Mouse (Mus musculus) kidney, embryonic 16.5 days (tissue): ENCODE results near the gene Osbpl10. TPM values are rescaled to one million over a fixed set of nuclear protein-coding genes. Genes with fewer than 3 reads are reported as not detected.
A peak's percentile ranks its signal among the peaks of the same experiment; 100 is the strongest.

ENCODE experiments used
- ATAC-seq: fragments of 200-750 bp; cut with Nextera tagmentation; 2 replicates; pipeline ENCODE4 v1.8.0; 2017; ENCODE audit warnings: moderate TSS enrichment; ENCODE audit not compliant: low FRiP score, low TSS enrichment
- H3K27ac ChIP-seq: fragments of 300-500 bp; sonication (generic); 2 replicates; pipeline ENCODE4 v1.5.1; 2014; ENCODE audit warnings: low read length
- H3K27me3 ChIP-seq: fragments of 300-500 bp; sonication (generic); 2 replicates; pipeline ENCODE4 v1.6.1; 2014; ENCODE audit warnings: low read length, control low read depth, mixed read lengths; ENCODE audit not compliant: insufficient read depth
- H3K36me3 ChIP-seq: fragments of 300-500 bp; sonication (generic); 2 replicates; pipeline ENCODE4 v1.6.1; 2014; ENCODE audit warnings: low read length, control low read depth, mixed read lengths; ENCODE audit not compliant: insufficient read depth
- H3K4me1 ChIP-seq: fragments of 300-500 bp; sonication (generic); 2 replicates; pipeline ENCODE4 v1.6.1; 2014; ENCODE audit warnings: low read length, control low read depth, mixed read lengths; ENCODE audit not compliant: insufficient read depth
- H3K4me2 ChIP-seq: fragments of 300-500 bp; sonication (generic); replicated peaks from 2 replicates; pipeline ENCODE4 v1.6.1; 2014; ENCODE audit warnings: low read depth, low read length
- H3K4me3 ChIP-seq: fragments of 300-500 bp; sonication (generic); 2 replicates; pipeline ENCODE4 v1.5.1; 2014; ENCODE audit warnings: mild to moderate bottlenecking, low read length
- H3K9ac ChIP-seq: fragments of 300-500 bp; sonication (generic); replicated peaks from 2 replicates; pipeline ENCODE4 v1.6.1; 2014; ENCODE audit warnings: low read length
- H3K9me3 ChIP-seq: fragments of 300-500 bp; sonication (generic); 2 replicates; pipeline ENCODE4 v1.6.1; 2016; ENCODE audit warnings: low read length, control low read depth
- WGBS: fragments of 180-500 bp; shearing (Covaris S2); extraction: QIAGEN DNeasy Blood & Tissue Kit; methylation state at CpG from one replicate; pipeline ENCODE4 v1.1.7; 2014; 5-methylcytosine and 5-hydroxymethylcytosine counted together
- polyA plus RNA-seq: library from polyadenylated mRNA; unstranded; fragments of >200 nt; fragmentation: Nextera tagmentation; extraction: Ambion mirVana; gene quantifications from 2 replicates; pipeline ENCODE4 v1.2.1, GENCODE M21; 2015

The Osbpl10 gene
- polyA plus RNA-seq, 1 experiment from 2014 or later = 2.8 TPM

- Histone ChIP-seq H3K4me3 (no peak overlapping the region), H3K9ac (no peak overlapping the region), H3K4me1 (peaks cover 16% of the 10 kb centered on the region), H3K36me3 (no peaks in the 10 kb centered on the region), H3K4me2 (no peak overlapping the region), H3K27me3 (no peaks in the 10 kb centered on the region), H3K27ac (no peak overlapping the region), H3K9me3 (no peaks in the 10 kb centered on the region)
- 27% methylated on average over 2 of the region's 2 CpGs for WGBS
- no peak for ATAC-seq
These were observed 155.6 kb downstream of the Osbpl10 start for GRCm38 (mm10) chr9:115133926-115134325.

- ATAC-seq = peak; percentile 43; the same call in 1 of the 2 replicates
- Histone ChIP-seq H3K27me3 (no peaks in the 10 kb centered on the region), H3K4me3 (no peak overlapping the region), H3K4me1 (peaks cover 17% of the 10 kb centered on the region), H3K9ac (no peak overlapping the region), H3K36me3 (no peaks in the 10 kb centered on the region), H3K27ac (peak overlapping the region; percentile 41), H3K4me2 (no peak overlapping the region), H3K9me3 (no peaks in the 10 kb centered on the region)
- 25% methylated on average over 4 of the region's 4 CpGs for WGBS
These were observed 156.4 kb downstream of the Osbpl10 start for GRCm38 (mm10) chr9:115134736-115135135.

- peak; percentile 66; the same call in 1 of the 2 replicates for ATAC-seq
- Histone ChIP-seq H3K9me3 (no peaks in the 10 kb centered on the region), H3K4me1 (peaks cover 24% of the 10 kb centered on the region), H3K27me3 (no peaks in the 10 kb centered on the region), H3K4me3 (no peak overlapping the region), H3K27ac (peak overlapping the region; percentile 41), H3K4me2 (no peak overlapping the region), H3K36me3 (no peaks in the 10 kb centered on the region), H3K9ac (no peak overlapping the region)
- 29% methylated on average over 8 of the region's 8 CpGs for WGBS
These were observed 157.0 kb downstream of the Osbpl10 start for GRCm38 (mm10) chr9:115135352-115135751.

- Histone ChIP-seq H3K9me3 (no peaks in the 10 kb centered on the region), H3K27me3 (no peaks in the 10 kb centered on the region)
These were observed 159.5 kb downstream of the Osbpl10 start for GRCm38 (mm10) chr9:115137858-115138257.

GRCm38 (mm10) chr9:115139597-115140332, 161.4 kb downstream of the Osbpl10 start:
- peak; percentile 49; the same call in 1 of the 2 replicates for ATAC-seq
- Histone ChIP-seq H3K9ac (no peak overlapping the region), H3K36me3 (no peaks in the 10 kb centered on the region), H3K9me3 (no peaks in the 10 kb centered on the region), H3K4me1 (peaks cover 23% of the 10 kb centered on the region), H3K27me3 (no peaks in the 10 kb centered on the region), H3K4me2 (no peak overlapping the region), H3K27ac (peak overlapping the region; percentile 63), H3K4me3 (no peak overlapping the region)
- WGBS = 32% methylated on average over 14 of the region's 14 CpGs

More at GRCm38 (mm10) chr9:115137858-115138257, 159.5 kb downstream of the Osbpl10 start:
- 66% methylated on average over 3 of the region's 3 CpGs for WGBS
- ATAC-seq = no peak
- H3K4me1 ChIP-seq = peaks cover 28% of the 10 kb centered on the region
- H3K4me3 ChIP-seq = no peak overlapping the region
- no peak overlapping the region for H3K27ac ChIP-seq
- H3K4me2 ChIP-seq = no peak overlapping the region
- H3K36me3 ChIP-seq = no peaks in the 10 kb centered on the region
- no peak overlapping the region for H3K9ac ChIP-seq

GRCm38 (mm10) chr9:115147141-115147540, 168.8 kb downstream of the Osbpl10 start:
- H3K4me3 ChIP-seq = no peak overlapping the region
- no peaks in the 10 kb centered on the region for H3K27me3 ChIP-seq
- no peak for ATAC-seq
- no peak overlapping the region for H3K9ac ChIP-seq
- H3K4me2 ChIP-seq = no peak overlapping the region
- H3K27ac ChIP-seq = no peak overlapping the region
- WGBS = 95% methylated on average over 5 of the region's 5 CpGs
- H3K4me1 ChIP-seq = 0 out of 2 replicates have a peak, but pooled peaks cover under 1% of the 10 kb centered on the region
- peaks cover 16% of the 10 kb centered on the region; the same call in 1 of the 2 replicates for H3K9me3 ChIP-seq
- H3K36me3 ChIP-seq = peaks cover 6% of the 10 kb centered on the region; the same call in 1 of the 2 replicates

GRCm38 (mm10) chr9:115147586-115148355, 169.4 kb downstream of the Osbpl10 start:
- Histone ChIP-seq H3K27ac (no peak overlapping the region), H3K27me3 (no peaks in the 10 kb centered on the region), H3K9me3 (peaks cover 21% of the 10 kb centered on the region), H3K36me3 (peaks cover 8% of the 10 kb centered on the region; the same call in 1 of the 2 replicates), H3K4me2 (no peak overlapping the region), H3K4me1 (no peaks in the 10 kb centered on the region), H3K4me3 (no peak overlapping the region), H3K9ac (no peak overlapping the region)
- WGBS = 80% methylated on average over 13 of the region's 13 CpGs
- no peak for ATAC-seq

GRCm38 (mm10) chr9:115149011-115149756, 170.8 kb downstream of the Osbpl10 start:
- H3K4me3 ChIP-seq = no peak overlapping the region
- no peaks in the 10 kb centered on the region for H3K27me3 ChIP-seq
- H3K4me2 ChIP-seq = no peak overlapping the region
- no peak overlapping the region for H3K27ac ChIP-seq
- peaks cover 29% of the 10 kb centered on the region for H3K9me3 ChIP-seq
- 88% methylated on average over 18 of the region's 18 CpGs for WGBS
- ATAC-seq = no peak
- H3K4me1 ChIP-seq = no peaks in the 10 kb centered on the region
- H3K36me3 ChIP-seq = peaks cover 12% of the 10 kb centered on the region; the same call in 1 of the 2 replicates
- no peak overlapping the region for H3K9ac ChIP-seq

GRCm38 (mm10) chr9:115161591-115161990, 183.2 kb downstream of the Osbpl10 start:
- no peaks in the 10 kb centered on the region for H3K27me3 ChIP-seq
- ATAC-seq = no peak
- WGBS = 38% methylated on average over 5 of the region's 5 CpGs
- H3K9me3 ChIP-seq = no peaks in the 10 kb centered on the region
- no peaks in the 10 kb centered on the region for H3K36me3 ChIP-seq
- H3K9ac ChIP-seq = no peak overlapping the region
- H3K4me2 ChIP-seq = no peak overlapping the region
- H3K4me3 ChIP-seq = no peak overlapping the region
- H3K4me1 ChIP-seq = no peaks in the 10 kb centered on the region
- no peak overlapping the region for H3K27ac ChIP-seq
